Mouse (Mus musculus) olfactory bulb, adult 2 months (tissue): ENCODE results near the gene Rnf111.

ENCODE experiments used
- CTCF ChIP-seq: fragments of 200-500 bp; IDR thresholded peaks from 2 replicates; pipeline ENCODE4 v1.5.1; 2012; ENCODE audit warnings: low read depth, mild to moderate bottlenecking, low read length, moderate library complexity; ENCODE audit not compliant: insufficient read depth
- POLR2A ChIP-seq: fragments of 200-500 bp; IDR thresholded peaks from 2 replicates; pipeline ENCODE4 v1.6.1; 2012; ENCODE audit warnings: mild to moderate bottlenecking, low read depth, low read length, moderate library complexity; ENCODE audit not compliant: insufficient read depth

- no peak for TF ChIP-seq CTCF
- no peak for TF ChIP-seq POLR2A
These were observed 93.8 kb downstream of the Rnf111 start for GRCm38 (mm10) chr9:70409743-70410142.
